12 mouse cellular contexts compared by ENCODE assay signal in the genomic region with DNA sequence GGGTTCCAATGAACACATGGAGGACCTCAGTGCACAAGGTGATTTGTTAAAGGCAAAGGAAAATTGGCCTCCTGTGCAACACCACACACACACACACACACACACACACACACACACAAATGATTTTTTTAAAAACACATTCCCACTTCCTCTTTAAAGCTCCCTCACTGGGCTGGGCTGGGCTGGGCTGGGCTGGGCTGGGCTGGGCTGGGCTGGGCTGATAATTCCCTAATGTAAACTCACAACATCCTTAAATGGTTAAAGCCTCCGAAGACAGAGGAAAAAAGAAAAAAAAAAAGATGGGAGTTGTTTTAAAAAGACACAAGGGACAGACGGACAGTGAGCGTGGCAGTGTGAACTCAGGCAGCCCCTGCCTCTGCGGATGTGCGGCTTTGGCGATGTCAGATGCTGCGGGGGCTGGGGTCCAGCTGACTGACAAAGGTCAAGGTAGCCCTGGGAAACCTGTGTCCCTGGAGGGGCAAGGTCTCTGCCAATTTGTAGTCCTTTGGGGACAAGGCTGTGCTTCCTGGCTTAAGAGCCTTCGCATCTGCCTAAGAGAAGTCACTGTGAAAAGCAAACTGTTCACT. TPM values are rescaled to one million over a fixed set of nuclear protein-coding genes. Genes with fewer than 3 reads are reported as not detected.
DNase-seq lines count a peak whose midpoint lies in the region; ATAC-seq and TF ChIP-seq lines count a peak whose summit lies in the region.
"Had no signal": no experiment of that assay in that cellular context is flagged by ENCODE, and none has a peak within 500 bp of the region (broad histone marks: within the 10 kb centered on the region; RNA-seq: fewer than 3 reads in every experiment).

No protein-coding gene starts in this region.

- no peaks in the 10 kb centered on the region for H3K27me3 ChIP-seq in heart, adult 2 months (ENCODE audit: control insufficient read depth, insufficient read depth, low read length)
- H3K27me3 ChIP-seq in embryonic facial prominence, embryonic 10.5 days (replicated peaks; ENCODE audit: low read depth, poor library complexity, severe bottlenecking): 0 out of 2 replicates have a peak, but pooled peaks cover 3% of the 10 kb centered on the region
- 0 out of 2 replicates have a peak, but pooled peaks cover 3% of the 10 kb centered on the region for H3K27me3 ChIP-seq in liver, embryonic 13.5 days
- H3K27me3 ChIP-seq in midbrain, embryonic 11.5 days (ENCODE audit: control insufficient read depth, insufficient read depth, low read length): no peaks in the 10 kb centered on the region
- H3K27me3 ChIP-seq: forebrain, embryonic 15.5 days; hindbrain, embryonic 15.5 days had no signal

- TF ChIP-seq POLR2A in heart, adult 2 months (IDR thresholded peaks at IDR 0.05; ENCODE audit: insufficient read depth, low read depth, low read length): peak; percentile 42; the same call in 1 of the 2 replicates

- H3K4me2 ChIP-seq in liver, embryonic 13.5 days: peak overlapping the region; percentile 68
- H3K4me2 ChIP-seq in midbrain, embryonic 11.5 days: no peak overlapping the region
- H3K4me2 ChIP-seq: forebrain, embryonic 15.5 days; hindbrain, embryonic 15.5 days had no signal

- peak overlapping the region; percentile 21; the same call in 1 of the 2 replicates for H3K9ac ChIP-seq in heart, adult 2 months (ENCODE audit: low read depth, low read length)
- peak overlapping the region; percentile 61; the same call in 1 of the 2 replicates for H3K9ac ChIP-seq in liver, embryonic 13.5 days
- H3K9ac ChIP-seq in midbrain, embryonic 11.5 days (ENCODE audit: low read length): no peak overlapping the region
- H3K9ac ChIP-seq: forebrain, embryonic 15.5 days; hindbrain, embryonic 15.5 days had no signal

- H3K9me3 ChIP-seq in embryonic facial prominence, embryonic 10.5 days: no peaks in the 10 kb centered on the region
- no peaks in the 10 kb centered on the region for H3K9me3 ChIP-seq in liver, embryonic 13.5 days (replicated peaks)
- no peaks in the 10 kb centered on the region for H3K9me3 ChIP-seq in midbrain, embryonic 11.5 days (ENCODE audit: control insufficient read depth, low read length)
- H3K9me3 ChIP-seq: forebrain, embryonic 15.5 days; hindbrain, embryonic 15.5 days had no signal

- 39% methylated on average over 8 of the region's 8 CpGs for WGBS in heart, adult 2 months
- WGBS in embryonic facial prominence, embryonic 10.5 days: 51% methylated on average over 8 of the region's 8 CpGs
- 31% methylated on average over 8 of the region's 8 CpGs for WGBS in liver, embryonic 13.5 days (ENCODE audit: insufficient replicate concordance)
- 51% methylated on average over 8 of the region's 8 CpGs for WGBS in midbrain, embryonic 11.5 days

- no peak for TF ChIP-seq EP300 in heart, adult 2 months (IDR thresholded peaks at IDR 0.05; ENCODE audit: insufficient read depth, low read depth, low read length)

- DNase-seq in heart, adult 2 months: no peak
- no peak for DNase-seq in heart, adult 8-10 months (ENCODE audit: low spot score)
- peak; percentile 20 for DNase-seq in 416B (ENCODE audit: low read depth)
- DNase-seq in embryonic facial prominence, embryonic 10.5 days (ENCODE audit: low spot score): no peak
- DNase-seq in liver, embryonic 13.5 days: no peak
- no peak for DNase-seq in c-Kit-positive CD71-positive TER-119-positive erythroid progenitor cells, embryonic 14.5 days (ENCODE audit: low spot score)
- DNase-seq in urinary bladder, postnatal 25 days (ENCODE audit: low spot score): no peak
- DNase-seq in midbrain, embryonic 11.5 days (ENCODE audit: low spot score, missing footprints): no peak
- DNase-seq: cerebellum, postnatal 14 days had no signal

- H3K4me1 ChIP-seq in heart, adult 2 months (ENCODE audit: control insufficient read depth, insufficient read depth, low read length): peaks cover 13% of the 10 kb centered on the region
- peaks cover 67% of the 10 kb centered on the region for H3K4me1 ChIP-seq in embryonic facial prominence, embryonic 10.5 days
- H3K4me1 ChIP-seq in liver, embryonic 13.5 days (replicated peaks): peaks cover 45% of the 10 kb centered on the region
- H3K4me1 ChIP-seq in midbrain, embryonic 11.5 days (ENCODE audit: control insufficient read depth, insufficient read depth, low read length): peaks cover 21% of the 10 kb centered on the region

- TF ChIP-seq CTCF in heart, adult 2 months (IDR thresholded peaks at IDR 0.05): no peak

- intact Hi-C loops in heart, adult 2 months (cut with DNase I): no loop called here

- H3K36me3 ChIP-seq in heart, adult 2 months (ENCODE audit: control insufficient read depth, insufficient read depth, low read length): no peaks in the 10 kb centered on the region
- no peaks in the 10 kb centered on the region for H3K36me3 ChIP-seq in embryonic facial prominence, embryonic 10.5 days (replicated peaks)
- no peaks in the 10 kb centered on the region for H3K36me3 ChIP-seq in liver, embryonic 13.5 days
- no peaks in the 10 kb centered on the region for H3K36me3 ChIP-seq in midbrain, embryonic 11.5 days (ENCODE audit: control insufficient read depth, insufficient read depth, low read length)
- H3K36me3 ChIP-seq: forebrain, embryonic 15.5 days; hindbrain, embryonic 15.5 days had no signal

- peak; percentile 86 for ATAC-seq in liver, embryonic 13.5 days (ENCODE audit: low read depth)
- no peak for ATAC-seq in midbrain, embryonic 11.5 days (ENCODE audit: low FRiP score)
- ATAC-seq: forebrain, embryonic 15.5 days had no signal

- H3K27ac ChIP-seq in heart, adult 2 months: peak overlapping the region; percentile 74
- H3K27ac ChIP-seq in embryonic facial prominence, embryonic 10.5 days (replicated peaks): peak overlapping the region; percentile 71
- H3K27ac ChIP-seq in liver, embryonic 13.5 days: peak overlapping the region; percentile 79
- no peak overlapping the region for H3K27ac ChIP-seq in midbrain, embryonic 11.5 days (ENCODE audit: low read depth, low read length)
- H3K27ac ChIP-seq: forebrain, embryonic 15.5 days had no signal

- no peak overlapping the region for H3K4me3 ChIP-seq in heart, adult 2 months
- H3K4me3 ChIP-seq in embryonic facial prominence, embryonic 10.5 days: no peak overlapping the region
- peak overlapping the region; percentile 30; the same call in 1 of the 2 replicates for H3K4me3 ChIP-seq in liver, embryonic 13.5 days (replicated peaks)
- H3K4me3 ChIP-seq in midbrain, embryonic 11.5 days (ENCODE audit: low read depth, low read length): no peak overlapping the region
- H3K4me3 ChIP-seq: forebrain, embryonic 15.5 days; hindbrain, embryonic 15.5 days; left cerebral cortex, adult 2 months had no signal

- no peaks in the 10 kb centered on the region for H3K79me2 ChIP-seq in heart, adult 2 months (replicated peaks; ENCODE audit: control insufficient read depth, insufficient read depth, low read length)

RNA-seq across cellular contexts. Expression of a gene that starts 26.3 kb away (rescaled TPM):
- 10 to 100 TPM; 20.6 to 23.2 TPM for total RNA-seq in heart, adult 2 months (2021)
- polyA plus RNA-seq in heart, adult 2 months (2012; rRNA removed): 12.3 and 12.9 TPM in 2 replicates
- total RNA-seq in heart, adult 8-10 months (2022): 10 to 100 TPM in 3 of 4 experiments, 1 to 10 TPM in 1; 9.7 to 16.5 (median 14.7) TPM
- 117 TPM in 2 replicates for polyA plus RNA-seq in embryonic facial prominence, embryonic 10.5 days (2016; fragmentation: Nextera tagmentation; extraction: Ambion mirVana)
- polyA plus RNA-seq in liver, embryonic 13.5 days (2015; fragmentation: Nextera tagmentation; extraction: Ambion mirVana): 17.3 and 18.4 TPM in 2 replicates
- polyA plus RNA-seq in midbrain, embryonic 11.5 days (2014; fragmentation: Nextera tagmentation; extraction: Ambion mirVana): 54.6 and 60.4 TPM in 2 replicates
